Mouse (Mus musculus): ENCODE measurements around the gene Gm17490.
"Not testable (repeated sequence)": the region's sequence is repeated elsewhere in the genome, so short reads cannot be mapped to it uniquely, and the experiment has no call there.

The Gm17490 gene

DNA sequence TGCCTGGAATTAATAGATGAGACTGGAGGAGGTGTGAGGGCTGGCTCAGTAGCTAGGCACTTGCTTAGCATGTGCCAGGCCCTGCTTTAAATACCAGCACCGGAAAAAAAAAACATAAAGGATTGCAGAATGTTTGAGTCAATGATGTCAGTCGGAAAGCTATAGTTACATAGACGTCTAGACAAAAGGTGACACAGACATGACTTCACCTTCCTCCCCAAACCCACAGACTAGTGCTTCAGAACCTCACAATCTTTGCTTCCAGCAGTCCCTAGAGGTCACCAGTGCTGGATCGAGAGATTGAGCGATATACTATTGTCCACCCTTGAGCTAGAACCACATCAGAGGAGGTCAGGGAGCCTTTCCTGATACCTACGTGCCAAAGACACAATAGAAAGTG, 9.0 kb upstream of the Gm17490 start:
- no peak for DNase-seq (ENCODE audit: low read depth, low spot score)

DNA sequence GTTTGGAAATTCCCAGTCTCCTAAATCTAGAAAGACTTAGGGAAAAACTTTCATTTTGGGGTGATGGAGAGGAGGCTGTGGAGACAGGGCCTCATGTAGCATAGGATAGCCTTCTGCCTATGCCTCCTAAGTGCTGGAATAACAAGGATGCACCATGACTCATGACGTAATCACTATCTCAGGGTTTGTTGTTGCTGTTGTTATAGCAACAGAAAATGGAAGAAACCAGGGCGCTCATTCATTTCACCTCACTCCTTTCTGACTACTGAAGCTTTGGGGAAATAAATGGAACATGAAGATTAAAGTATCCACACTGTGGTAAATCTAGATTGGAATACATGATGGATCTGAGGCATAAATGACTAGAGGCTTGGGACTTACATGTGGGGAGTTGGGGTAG, 2.3 kb downstream of the Gm17490 start:
- DNase-seq (ENCODE audit: low read depth, low spot score), result no peak

DNA sequence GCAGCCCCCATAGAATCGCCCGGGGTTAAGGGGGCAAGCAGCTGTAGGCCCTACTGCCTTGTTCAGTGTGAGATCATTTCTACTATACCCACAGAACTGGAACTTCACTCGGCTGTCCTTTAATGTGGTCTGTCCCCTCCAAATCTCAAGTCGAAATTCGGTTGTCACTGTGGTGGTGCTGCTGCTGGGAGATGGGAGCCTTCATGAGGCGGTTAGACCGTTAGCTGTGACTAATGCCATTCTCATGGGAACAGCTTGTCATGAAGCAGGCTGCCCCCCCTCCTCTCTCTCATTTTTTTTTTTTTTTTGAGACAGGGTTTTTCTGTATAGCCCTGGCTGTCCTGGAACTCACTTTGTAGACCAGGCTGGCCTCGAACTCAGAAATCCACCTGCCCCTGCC, 2.9 kb downstream of the Gm17490 start:
- DNase-seq (ENCODE audit: low read depth, low spot score), result no peak

DNA sequence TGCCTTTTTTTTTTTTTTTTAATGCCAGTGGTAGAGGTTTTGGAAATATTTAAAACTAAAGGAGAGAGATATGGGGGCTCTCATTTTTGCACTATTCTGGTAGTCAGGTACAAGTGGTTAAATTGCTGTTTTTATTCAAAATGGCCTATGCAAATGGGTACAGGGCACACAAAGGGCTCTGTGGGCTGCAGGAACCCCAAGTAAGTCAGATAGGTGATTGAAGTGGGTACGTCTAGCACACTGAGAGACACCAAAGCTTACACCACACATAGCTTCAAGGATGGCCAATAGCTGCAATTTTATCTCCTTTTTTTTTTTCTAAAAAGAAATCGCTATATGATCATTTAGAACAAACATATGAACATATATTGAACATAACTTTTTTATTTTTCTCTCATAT, 6.5 kb downstream of the Gm17490 start:
- DNase-seq (ENCODE audit: low read depth, low spot score), result no peak

DNA sequence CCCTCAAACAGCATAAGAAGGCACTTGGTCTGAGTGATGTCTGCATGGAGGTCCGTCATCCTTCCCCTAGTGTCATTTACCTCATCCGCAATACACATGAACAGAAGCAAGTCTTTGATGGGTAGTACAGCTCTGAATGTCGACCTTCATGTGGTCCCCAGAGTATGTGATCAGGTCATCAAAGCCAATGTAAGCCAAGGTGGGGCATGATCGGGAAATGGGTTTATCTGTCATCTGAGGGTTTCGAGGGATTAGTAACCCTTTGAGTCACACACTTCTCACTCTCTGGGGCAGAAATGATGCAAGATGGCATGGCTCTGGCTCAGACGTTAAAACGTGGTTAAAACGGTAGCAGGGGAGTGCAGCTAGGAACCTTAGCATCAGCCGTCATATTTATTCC, 9.2 kb downstream of the Gm17490 start:
- DNase-seq (ENCODE audit: low read depth, low spot score), result no peak

DNA sequence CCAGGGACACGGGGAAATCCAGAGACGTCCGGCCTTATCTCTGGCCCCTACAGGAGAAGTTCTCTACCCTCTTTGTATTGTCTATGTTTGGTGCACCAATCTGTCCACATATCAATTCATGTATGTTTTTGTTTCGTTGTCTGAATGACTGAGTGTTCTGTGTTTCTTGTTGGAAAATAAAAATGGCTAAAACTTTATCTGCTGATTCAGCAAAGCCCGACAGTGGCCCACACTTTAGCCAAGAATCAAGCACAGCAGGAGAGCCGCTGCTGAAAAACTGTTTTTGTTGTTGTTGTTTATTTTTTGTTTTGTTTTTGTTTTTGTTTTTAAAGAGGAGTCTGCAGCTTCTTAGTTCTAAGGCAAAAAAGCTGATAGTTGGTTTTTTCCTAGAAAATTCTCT, 13.1 kb downstream of the Gm17490 start:
- DNase-seq (ENCODE audit: low read depth, low spot score), result not testable (repeated sequence)

DNA sequence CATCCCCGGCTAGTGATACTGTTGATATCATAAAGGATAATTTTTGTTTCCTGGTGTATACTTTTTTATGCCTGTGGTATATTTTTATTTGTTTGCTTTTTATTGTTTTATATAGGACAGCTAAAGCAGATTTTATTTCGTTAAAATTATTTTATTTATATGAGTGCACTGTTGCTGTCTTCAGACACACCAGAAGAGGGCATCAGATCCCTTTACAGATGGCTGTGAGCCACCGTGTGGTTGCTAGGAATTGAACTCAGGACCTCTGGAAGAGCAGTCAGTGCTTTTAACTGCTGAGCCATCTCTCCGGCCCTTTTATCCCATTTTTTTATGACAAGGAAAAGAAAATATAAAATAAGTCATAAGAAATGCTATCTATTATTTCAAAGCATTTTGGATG, 19.3 kb downstream of the Gm17490 start:
- DNase-seq (ENCODE audit: low read depth, low spot score), result not testable (repeated sequence)

DNA sequence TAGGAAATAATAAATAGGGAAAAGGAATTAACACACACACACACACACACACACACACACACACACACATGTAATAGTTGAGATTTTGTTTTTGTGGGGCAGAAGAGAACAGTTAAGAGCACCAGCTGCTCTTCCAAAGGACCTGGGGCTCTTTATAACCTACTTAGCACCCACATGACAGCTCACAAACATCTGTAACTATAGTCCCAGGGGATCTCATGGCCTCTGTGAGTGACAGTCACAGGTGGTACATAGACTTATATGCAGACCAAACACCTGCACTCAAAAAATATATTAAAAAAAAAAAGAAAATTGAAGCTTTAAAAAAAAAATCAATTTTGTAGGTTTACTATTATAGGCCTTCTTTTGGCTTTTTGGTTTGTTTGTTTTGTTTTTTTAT, 21.2 kb downstream of the Gm17490 start:
- no peak for DNase-seq (ENCODE audit: low read depth, low spot score)

DNA sequence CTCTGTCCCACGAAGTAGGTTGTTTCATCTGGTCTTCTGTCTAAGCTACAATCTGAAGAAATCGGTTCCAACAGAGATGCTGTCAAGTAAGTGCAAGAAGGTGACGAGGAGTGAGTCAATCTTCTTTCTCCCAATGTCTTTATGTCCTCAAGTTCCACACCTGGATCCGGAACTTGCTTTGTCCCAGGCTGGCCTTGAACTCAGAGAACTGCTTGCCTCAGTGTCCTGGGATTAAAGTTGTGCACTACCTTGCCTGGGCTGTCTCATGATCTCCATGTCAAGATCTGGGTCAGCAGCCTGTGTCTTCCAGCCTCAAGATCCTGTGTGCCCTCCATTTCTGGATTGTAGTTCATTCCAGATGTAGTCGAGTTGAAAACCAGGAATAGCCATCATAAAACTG, 22.0 kb downstream of the Gm17490 start, which contains the start of gene Rbm17:
Gene Rbm17, minus strand, starts transcription at position 101 of the 400 bp plus-strand sequence.
- DNase-seq (ENCODE audit: low read depth, low spot score), result no peak

DNA sequence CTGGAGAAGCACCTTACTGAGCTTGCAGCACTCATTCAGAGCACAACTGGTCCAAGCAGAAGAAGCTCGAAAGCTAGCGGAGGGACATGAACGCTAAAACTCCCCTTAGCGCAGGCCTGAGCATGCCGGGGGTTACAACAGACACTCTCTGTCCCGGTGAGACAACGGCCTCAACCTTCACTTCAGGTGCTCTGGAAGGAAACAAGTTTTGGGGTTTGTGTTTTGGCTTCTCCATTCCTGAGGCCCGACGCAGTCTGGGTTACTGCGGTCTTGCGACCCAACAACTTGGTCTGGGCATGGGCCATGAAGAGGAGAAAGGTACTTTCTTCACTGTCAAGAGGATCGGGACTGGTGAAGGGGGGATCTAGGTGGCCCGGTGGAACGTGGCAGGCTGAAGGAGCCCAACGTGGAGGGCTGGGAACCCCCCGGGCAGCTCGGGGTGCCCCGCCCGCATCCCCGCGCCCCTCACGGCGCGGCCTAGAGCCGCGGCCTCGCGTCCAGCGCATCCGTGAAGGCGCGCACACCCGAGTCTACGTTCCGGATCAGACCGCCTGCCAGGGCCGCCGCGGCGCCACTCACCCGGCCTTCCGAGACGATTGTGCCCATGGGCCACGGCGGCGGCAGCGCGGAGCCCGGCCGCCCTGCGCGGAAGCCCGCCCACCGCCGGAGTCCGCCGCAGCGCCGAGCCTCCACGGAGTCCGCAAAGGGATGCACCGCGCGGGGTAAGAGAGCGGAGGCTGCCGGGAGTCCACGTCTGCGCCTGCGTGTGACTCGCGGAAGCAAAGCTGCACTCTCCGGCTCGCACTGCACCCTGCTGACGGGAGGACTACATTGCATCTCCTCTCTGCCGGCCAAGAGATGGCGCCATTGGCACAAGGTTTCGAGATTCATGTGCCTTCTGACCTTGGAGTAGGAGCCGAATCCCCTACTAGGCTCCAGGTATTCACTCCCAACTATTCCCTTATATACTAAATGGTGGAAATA, 23.3 kb downstream of the Gm17490 start:
- DNase-seq (ENCODE audit: low read depth, low spot score), result peak; percentile 92

DNA sequence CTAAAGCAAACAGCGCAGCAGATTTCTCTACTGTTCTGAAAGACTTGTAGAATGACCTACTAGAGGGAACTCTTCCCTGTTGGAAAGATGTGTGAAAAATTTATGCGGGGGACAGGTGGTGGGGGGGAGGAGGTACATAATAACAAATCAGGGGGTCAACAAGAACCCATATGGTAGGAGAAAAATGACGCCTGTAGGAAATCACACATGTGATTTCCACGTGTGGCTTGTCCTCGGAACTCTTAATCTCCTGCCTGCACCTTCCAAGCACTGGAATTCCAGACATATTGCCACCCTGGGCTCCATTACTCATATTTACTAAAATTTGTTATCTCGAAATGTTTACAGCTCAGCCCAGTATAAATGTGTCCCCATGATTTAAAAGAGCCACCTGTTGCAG, 24.3 kb downstream of the Gm17490 start:
- DNase-seq (ENCODE audit: low read depth, low spot score), result no peak

DNA sequence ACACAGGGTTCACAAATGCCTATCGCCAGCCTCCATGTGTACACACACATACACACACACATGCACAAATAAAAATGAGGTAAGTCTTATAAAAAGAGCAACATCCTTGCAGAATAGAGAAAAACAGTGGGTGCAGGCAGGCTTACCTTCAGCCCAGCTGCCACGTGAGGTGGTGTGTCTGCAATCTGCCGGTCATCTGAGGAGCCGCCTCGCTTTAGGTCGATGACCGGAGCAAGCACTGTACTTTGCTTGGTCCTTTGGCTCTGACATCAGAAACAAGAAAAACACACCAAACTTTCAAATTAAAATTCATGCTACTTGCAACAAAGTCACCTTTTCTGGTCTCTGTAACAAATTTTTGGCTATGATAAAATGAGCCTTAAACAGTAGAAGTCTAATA, 28.2 kb downstream of the Gm17490 start:
- no peak for DNase-seq (ENCODE audit: low read depth, low spot score)

DNA sequence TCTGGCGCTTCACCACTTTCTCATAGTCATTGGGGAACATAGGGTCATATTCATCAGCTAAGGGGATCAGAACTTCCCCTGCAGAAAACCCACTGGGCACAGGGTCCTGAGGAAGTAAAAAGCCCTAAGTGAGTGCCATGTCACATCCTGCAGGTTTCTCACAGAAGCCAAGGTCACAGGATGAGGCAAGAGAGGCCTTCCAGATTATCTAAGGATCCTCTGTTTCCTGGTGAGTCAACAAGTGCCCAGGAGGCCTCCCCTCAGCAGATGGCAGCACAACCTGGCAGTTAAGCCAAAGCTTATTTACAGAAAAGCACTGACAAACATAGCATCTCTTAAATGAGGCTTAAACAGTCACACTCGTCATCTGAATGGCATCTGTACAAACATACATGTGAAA, 29.4 kb downstream of the Gm17490 start:
- no peak for DNase-seq (ENCODE audit: low read depth, low spot score)

DNA sequence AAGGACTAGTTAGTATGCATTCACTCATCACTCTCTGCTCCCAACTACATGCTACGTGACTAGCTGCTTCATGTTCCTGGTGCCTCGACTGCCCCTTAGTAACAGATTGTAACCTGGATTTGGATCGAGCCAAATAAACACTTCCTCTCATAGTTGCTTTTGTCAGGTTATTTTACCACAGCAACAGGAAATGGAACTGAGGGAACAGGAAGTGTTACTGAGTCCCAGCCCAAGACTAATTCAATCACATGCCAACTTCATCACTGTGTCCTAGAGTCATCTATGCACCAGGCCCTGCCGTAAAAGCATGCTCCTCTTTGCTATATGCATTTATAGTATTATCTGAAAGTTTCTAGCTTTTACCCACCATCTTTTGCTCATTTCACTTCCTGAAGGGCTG, 38.1 kb downstream of the Gm17490 start:
- DNase-seq (ENCODE audit: low read depth, low spot score), result no peak

DNA sequence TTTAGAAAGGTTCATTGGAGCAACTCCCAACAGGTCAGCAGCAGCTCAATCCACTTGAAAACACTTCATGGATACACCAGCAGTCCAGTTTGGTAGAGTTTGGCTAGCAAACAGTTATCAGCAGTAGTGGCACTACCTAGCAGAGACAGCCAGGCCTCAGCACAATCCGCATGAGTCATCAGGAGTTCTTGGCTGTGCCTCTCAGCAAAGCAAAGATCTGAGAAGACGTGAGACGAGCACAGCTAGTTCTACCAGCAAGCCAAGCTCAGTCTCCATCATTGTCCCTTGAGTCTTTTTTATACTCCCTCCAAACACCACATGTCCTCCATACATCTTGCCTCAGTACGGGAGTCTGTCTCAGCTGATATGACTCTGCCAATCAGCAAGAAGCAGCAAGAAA, 46.7 kb downstream of the Gm17490 start:
- no peak for DNase-seq (ENCODE audit: low read depth, low spot score)

DNA sequence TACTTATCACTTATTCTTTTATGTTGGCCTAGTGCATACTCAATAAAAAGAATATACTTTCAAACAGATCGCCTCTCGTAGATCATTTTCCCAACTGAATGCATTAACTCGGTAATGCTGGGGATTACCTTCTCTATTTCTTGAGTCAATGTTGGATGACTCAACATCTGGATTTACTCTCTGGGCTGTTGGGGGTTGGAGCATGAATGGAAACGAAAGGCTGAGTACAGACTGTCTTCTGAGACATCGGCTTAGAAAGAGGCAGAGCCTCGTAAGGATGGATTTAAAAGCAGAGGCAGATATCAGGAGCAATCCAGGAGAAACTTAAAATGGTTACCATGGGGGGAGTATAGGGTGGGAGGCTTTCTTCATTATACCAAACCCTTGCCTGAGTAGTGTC, 47.9 kb downstream of the Gm17490 start:
- DNase-seq (ENCODE audit: low read depth, low spot score), result no peak

Data from skeletal muscle tissue, adult 2 months (tissue).